Mouse (Mus musculus): Measurements from ENCODE around the gene Nt5c3.

Nt5c3 gene

GRCm38 (mm10) chr6:56923726-56924707 lies at the start of gene Nt5c3, which contains the start of gene Vmn1r4:
Nt5c3 (minus strand) TSS chr6:56923932.
Vmn1r4 (plus strand) TSS chr6:56924015.
- DNase-seq, result peak; percentile 95

DNA sequence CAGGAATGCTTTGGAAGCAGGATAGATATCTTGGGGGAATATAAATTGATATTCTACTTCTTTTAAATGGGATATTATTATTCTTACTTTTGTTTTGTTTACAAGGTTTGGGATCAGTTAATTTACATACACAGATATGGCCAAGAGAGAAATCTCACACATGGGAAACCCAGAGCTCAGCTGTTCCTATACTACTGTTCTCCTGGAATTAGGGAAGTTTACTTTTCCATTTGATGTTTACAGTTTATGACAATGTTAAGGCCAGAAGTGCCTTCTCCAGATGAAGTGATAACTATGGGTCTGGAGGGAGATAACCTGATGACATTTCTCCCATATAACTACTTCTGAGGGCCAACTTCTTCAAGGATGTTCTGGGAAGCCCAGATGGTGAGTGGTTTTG lies 46.2 kb upstream of the Nt5c3 start, which contains the start of gene Vmn1r5:
Gene Vmn1r5 (plus strand): TSS at position 301 of the 400 bp plus-strand sequence.
- no peak for DNase-seq

- DNase-seq, result no peak
These were observed 32.7 kb upstream of the Nt5c3 start for GRCm38 (mm10) chr6:56956436-56956835.

DNA sequence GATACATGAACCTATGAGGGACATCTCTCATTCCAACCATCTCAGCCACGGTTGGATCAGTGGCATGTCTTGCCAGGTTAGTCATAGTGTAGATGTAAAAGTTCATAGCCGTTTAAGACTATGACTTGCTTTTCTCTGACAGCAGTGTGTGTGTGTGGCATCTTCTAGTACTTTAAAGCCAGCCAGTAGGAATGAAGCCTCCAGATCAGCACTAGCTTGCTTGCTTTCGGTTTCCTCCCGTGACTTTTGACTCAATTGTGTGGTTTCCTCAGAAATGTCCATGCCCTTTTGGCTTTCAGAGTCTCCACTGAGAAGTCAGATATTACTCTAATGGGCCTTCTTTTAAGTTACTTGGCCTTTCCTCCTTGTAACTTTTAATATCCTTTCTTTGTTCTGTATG lies 10.6 kb upstream of the Nt5c3 start:
- no peak for DNase-seq

- no peak for DNase-seq
These were observed 8.7 kb upstream of the Nt5c3 start for GRCm38 (mm10) chr6:56932464-56932863.

GRCm38 (mm10) chr6:56931648-56932415 lies 8.1 kb upstream of the Nt5c3 start:
- DNase-seq, result no peak

- DNase-seq, result no peak
These were observed 404 bp downstream of the Nt5c3 start for GRCm38 (mm10) chr6:56923331-56923725.

- no peak for DNase-seq
These were observed 3.3 kb downstream of the Nt5c3 start for GRCm38 (mm10) chr6:56920222-56921092.

DNA sequence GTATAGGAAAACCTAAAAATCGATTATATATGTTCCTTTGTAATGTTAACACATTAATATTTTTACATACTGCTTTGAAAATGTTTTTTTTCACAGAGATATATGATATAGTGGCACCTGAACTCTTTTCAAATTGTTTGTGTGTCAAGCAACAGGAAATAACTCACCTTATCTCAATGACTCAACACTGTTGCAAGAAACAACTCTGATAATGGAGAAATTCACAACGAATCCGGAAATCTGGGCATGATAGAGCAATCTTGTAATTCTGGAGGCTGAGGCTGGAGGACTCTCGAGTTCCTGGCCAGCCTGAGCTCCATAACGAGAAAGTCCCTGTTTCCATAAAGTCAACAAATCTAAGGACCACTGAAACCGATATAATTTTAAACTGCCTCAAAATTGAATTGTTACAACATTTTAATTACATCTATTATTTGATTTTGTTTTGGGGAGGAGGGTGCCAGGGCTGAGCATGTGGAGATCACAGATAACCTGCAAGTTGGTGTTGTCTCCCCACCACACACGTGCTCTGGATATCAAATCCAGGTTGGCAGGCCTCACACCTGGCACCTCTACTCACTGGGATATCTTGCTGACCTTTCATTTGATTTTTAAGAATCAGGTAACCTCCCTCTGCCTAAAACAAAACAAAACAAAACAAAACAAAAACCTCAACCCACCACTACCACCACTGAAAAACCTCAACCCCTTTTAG lies 4.2 kb downstream of the Nt5c3 start:
- no peak for DNase-seq

DNA sequence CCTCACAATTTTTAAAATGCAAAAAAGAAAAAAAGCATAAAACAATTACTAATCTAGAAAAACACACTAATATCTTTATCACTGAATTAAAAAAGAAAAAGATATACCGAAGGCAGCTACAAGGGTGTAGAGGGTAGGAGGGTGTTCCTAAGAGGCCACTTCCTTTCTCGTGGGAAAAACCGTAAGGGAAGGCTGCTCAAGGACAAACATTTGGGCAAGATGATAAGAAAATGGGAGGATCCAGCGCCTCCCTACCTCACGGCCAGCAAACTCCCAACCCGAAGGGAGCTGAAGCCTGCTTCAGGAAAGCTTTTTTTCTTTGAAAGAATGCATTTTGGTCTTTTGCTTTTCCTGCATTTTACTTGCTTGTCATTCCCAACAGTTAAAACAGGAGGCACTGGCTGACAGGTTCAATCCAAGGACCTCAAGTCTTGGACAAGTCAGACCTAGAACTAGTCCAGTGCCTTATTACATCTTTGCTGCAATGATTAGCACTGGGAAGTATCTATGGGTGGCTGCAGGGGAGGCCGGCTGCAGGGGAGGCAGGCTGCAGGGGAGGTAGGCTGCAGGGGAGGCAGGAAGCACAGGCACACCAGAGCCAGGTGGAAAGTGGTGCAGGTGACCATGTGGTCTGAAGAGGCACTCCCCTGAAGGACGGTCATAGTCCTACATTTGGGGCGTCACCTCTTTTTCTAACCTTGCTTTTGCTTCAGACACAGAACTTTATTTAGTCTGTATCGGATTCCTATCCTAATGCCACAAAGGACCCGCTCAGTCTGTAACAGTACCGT lies 6.0 kb downstream of the Nt5c3 start:
- peak; percentile 41 for DNase-seq

GRCm38 (mm10) chr6:56916279-56916678 lies 7.5 kb downstream of the Nt5c3 start:
- peak; percentile 58 for DNase-seq

- DNase-seq, result no peak
These were observed 10.5 kb downstream of the Nt5c3 start for GRCm38 (mm10) chr6:56913092-56913858.

DNA sequence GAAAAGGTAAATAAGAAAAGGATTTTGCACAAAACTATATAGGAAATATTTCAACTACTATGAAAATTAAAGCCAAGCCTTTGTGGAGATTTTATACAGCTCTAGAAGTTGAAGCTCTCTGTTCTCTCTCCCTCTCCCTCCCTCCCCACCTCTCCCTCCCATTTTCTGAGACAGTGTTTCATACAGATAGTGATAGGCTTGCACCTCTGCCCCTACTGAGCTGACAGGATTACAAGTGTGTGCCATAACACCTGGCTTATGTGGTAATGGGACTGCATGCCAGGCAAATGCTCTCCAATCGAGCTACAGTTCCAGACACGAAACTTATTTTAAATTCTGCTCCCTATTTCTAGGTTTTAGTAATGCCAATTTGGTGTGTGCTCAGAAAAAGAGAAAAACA lies 12.8 kb downstream of the Nt5c3 start:
- no peak for DNase-seq

- peak; percentile 71 for DNase-seq
These were observed 14.8 kb downstream of the Nt5c3 start for GRCm38 (mm10) chr6:56908912-56909311.

- DNase-seq, result no peak
These were observed 15.3 kb downstream of the Nt5c3 start for GRCm38 (mm10) chr6:56908397-56908796.

DNA sequence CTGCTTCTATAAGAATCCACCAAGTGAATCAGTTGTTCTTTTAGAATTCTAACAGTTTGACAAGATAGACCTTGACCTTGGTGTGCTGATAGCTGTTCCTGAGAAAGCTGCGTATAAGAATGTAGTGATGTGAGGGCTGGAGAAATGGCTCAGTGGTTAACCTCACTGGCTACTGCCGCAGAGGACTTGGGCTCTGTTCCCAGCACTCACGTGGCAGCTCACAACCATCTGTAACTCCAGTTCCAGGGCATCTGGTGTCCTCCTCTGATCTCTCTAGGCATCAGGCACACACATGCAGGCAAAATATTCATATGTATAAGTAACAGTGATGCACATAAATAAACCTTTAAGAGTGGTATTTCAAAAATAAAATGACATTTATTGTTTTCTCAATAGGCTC lies 15.8 kb downstream of the Nt5c3 start:
- no peak for DNase-seq

- DNase-seq, result no peak
These were observed 17.4 kb downstream of the Nt5c3 start for GRCm38 (mm10) chr6:56906121-56906846.

DNA sequence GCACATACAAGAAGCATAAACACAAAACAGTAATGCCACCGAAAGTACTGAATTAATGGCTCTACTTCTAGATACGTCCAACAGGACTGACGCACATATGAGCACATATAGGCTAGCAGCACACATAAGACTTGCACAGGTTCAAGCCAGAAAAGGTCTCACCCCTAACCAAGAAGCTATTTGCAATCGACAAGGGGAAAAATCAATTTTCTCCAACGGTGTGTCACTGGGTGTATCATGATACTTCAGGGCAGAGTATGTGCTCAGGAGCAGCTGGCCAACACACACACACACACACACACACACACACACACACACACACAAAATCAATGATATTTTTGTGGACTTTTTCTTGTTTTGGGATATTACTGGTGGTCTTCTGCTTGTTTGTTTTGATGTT lies 18.2 kb downstream of the Nt5c3 start:
- DNase-seq, result no peak

- no peak for DNase-seq
These were observed 18.8 kb downstream of the Nt5c3 start for GRCm38 (mm10) chr6:56904982-56905381.

- no peak for DNase-seq
These were observed 19.4 kb downstream of the Nt5c3 start for GRCm38 (mm10) chr6:56904330-56904729.
